Mouse (Mus musculus) intestine, postnatal 0 days (tissue): ENCODE measurements around the gene Fam98c. TPM values are rescaled to one million over a fixed set of nuclear protein-coding genes. Genes with fewer than 3 reads are reported as not detected.

Experiments used
- ATAC-seq: fragments of 200-750 bp; cut with Nextera tagmentation; 2 replicates; pipeline ENCODE4 v1.8.0; 2017; ENCODE audit warnings: mild to moderate bottlenecking, moderate TSS enrichment, moderate library complexity
- H3K27ac ChIP-seq: fragments of 300-500 bp; sonication (generic); 2 replicates; pipeline ENCODE4 v1.5.1; 2014; ENCODE audit warnings: mild to moderate bottlenecking, low read depth, low read length, moderate library complexity
- H3K27me3 ChIP-seq: fragments of 300-500 bp; sonication (generic); replicated peaks from 2 replicates; pipeline ENCODE4 v1.6.1; 2014; ENCODE audit warnings: low read length, mixed read lengths; ENCODE audit not compliant: control insufficient read depth, insufficient read depth
- H3K36me3 ChIP-seq: fragments of 300-500 bp; sonication (generic); 2 replicates; pipeline ENCODE4 v1.6.1; 2014; ENCODE audit warnings: mild to moderate bottlenecking, moderate library complexity; ENCODE audit not compliant: control insufficient read depth, insufficient read depth
- H3K4me1 ChIP-seq: fragments of 300-500 bp; sonication (generic); replicated peaks from 2 replicates; pipeline ENCODE4 v1.6.1; 2014; ENCODE audit warnings: antibody characterized with exemption, low read length, mixed read lengths; ENCODE audit not compliant: control insufficient read depth, insufficient read depth
- H3K4me2 ChIP-seq: fragments of 300-500 bp; sonication (generic); replicated peaks from 2 replicates; pipeline ENCODE4 v1.6.1; 2014; ENCODE audit warnings: low read depth, mild to moderate bottlenecking, moderate library complexity
- H3K4me3 ChIP-seq: fragments of 300-500 bp; sonication (generic); 2 replicates; pipeline ENCODE4 v1.5.1; 2014; ENCODE audit warnings: low read depth, low read length
- H3K9ac ChIP-seq: fragments of 300-500 bp; sonication (generic); 2 replicates; pipeline ENCODE4 v1.6.1; 2014; ENCODE audit warnings: mild to moderate bottlenecking, low read depth, low read length
- H3K9me3 ChIP-seq: fragments of 300-500 bp; sonication (generic); 2 replicates; pipeline ENCODE4 v1.6.1; 2016; ENCODE audit warnings: mixed run types; ENCODE audit not compliant: control insufficient read depth
- CTCF ChIP-seq: sonication (generic); IDR thresholded peaks from 2 replicates; pipeline ENCODE4 v1.5.1; 2016; ENCODE audit warnings: low read depth, mild to moderate bottlenecking, control low read depth, antibody characterized with exemption, moderate library complexity
- WGBS: fragments of 180-500 bp; shearing (Covaris S2); extraction: QIAGEN DNeasy Blood & Tissue Kit; methylation state at CpG from one replicate; pipeline ENCODE4 v1.1.7; 2014; 5-methylcytosine and 5-hydroxymethylcytosine counted together
- polyA plus RNA-seq: library from polyadenylated mRNA; unstranded; fragments of >200 nt; fragmentation: Nextera tagmentation; extraction: Ambion mirVana; gene quantifications from 2 replicates; pipeline ENCODE4 v1.2.1, GENCODE M21; 2015

Fam98c gene
- polyA plus RNA-seq, 1 experiment from 2014 or later, result 75.9 TPM

DNA sequence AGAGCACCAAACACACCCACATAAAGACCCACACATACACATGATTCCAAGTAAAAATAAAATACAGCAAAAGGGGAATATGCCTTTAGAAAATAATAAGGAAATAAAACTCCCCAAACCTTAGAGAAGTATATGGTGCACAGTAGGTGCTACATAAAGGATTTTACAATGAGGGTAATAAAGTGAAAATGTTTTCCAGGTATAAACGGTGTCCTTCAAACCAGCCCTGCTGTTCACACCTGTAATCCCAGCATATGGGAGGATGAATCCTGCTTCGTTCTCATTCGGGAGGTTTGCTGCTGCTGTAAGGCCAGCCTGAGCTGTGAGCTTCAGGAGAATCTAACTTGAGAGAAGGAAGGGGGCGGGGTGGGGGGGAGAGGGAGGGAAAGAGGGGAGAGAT, 21.8 kb downstream of the Fam98c start:
- Histone ChIP-seq H3K27me3 (no peaks in the 10 kb centered on the region; the same call in 1 of the 2 replicates), H3K9me3 (no peaks in the 10 kb centered on the region), H3K36me3 (no peaks in the 10 kb centered on the region), H3K9ac (no peak overlapping the region), H3K27ac (no peak overlapping the region), H3K4me3 (no peak overlapping the region), H3K4me2 (peak overlapping the region; percentile 44), H3K4me1 (no peaks in the 10 kb centered on the region)
- ATAC-seq, result no peak
- no peak for TF ChIP-seq CTCF
- WGBS, result 5% methylated on average over 4 of the region's 4 CpGs

GRCm38 (mm10) chr7:29128725-29129124, 27.3 kb downstream of the Fam98c start:
- no peak overlapping the region for H3K9ac ChIP-seq
- no peak overlapping the region for H3K4me2 ChIP-seq
- no peak overlapping the region for H3K4me3 ChIP-seq
- no peaks in the 10 kb centered on the region for H3K27me3 ChIP-seq
- H3K27ac ChIP-seq, result no peak overlapping the region
- no peak for ATAC-seq
- H3K9me3 ChIP-seq, result no peaks in the 10 kb centered on the region
- WGBS, result 88% methylated on average over 2 of the region's 2 CpGs
- TF ChIP-seq CTCF, result peak; percentile 84
- 0 out of 2 replicates have a peak, but pooled peaks cover 3% of the 10 kb centered on the region for H3K4me1 ChIP-seq
- H3K36me3 ChIP-seq, result no peaks in the 10 kb centered on the region

- Histone ChIP-seq H3K9me3 (no peaks in the 10 kb centered on the region), H3K9ac (no peak overlapping the region), H3K27ac (no peak overlapping the region), H3K27me3 (no peaks in the 10 kb centered on the region), H3K36me3 (no peaks in the 10 kb centered on the region), H3K4me1 (0 out of 2 replicates have a peak, but pooled peaks cover 3% of the 10 kb centered on the region), H3K4me3 (no peak overlapping the region), H3K4me2 (no peak overlapping the region)
- WGBS, result 10% methylated on average over 7 of the region's 7 CpGs
- TF ChIP-seq CTCF, result peak; percentile 81
- ATAC-seq, result peak; percentile 50
Observed at GRCm38 (mm10) chr7:29126173-29126915, 29.7 kb downstream of the Fam98c start.

- Histone ChIP-seq H3K4me1 (0 out of 2 replicates have a peak, but pooled peaks cover 3% of the 10 kb centered on the region), H3K9ac (no peak within 1 kb of the TSS), H3K4me2 (peak within 1 kb of the TSS; percentile 61), H3K9me3 (no peaks in the 10 kb centered on the region), H3K27ac (no peak within 1 kb of the TSS), H3K36me3 (no peaks in the 10 kb centered on the region), H3K4me3 (peak within 1 kb of the TSS; percentile 31), H3K27me3 (no peaks in the 10 kb centered on the region)
- ATAC-seq, result peak; percentile 75
- TF ChIP-seq CTCF, result no peak
- 2% methylated on average over 16 of the region's 16 CpGs for WGBS
Observed at GRCm38 (mm10) chr7:29124970-29125369, 31.1 kb downstream of the Fam98c start, which contains the start of gene Ryr1. TSS of gene Ryr1 (minus strand) at chr7:29125179.

GRCm38 (mm10) chr7:29123531-29124358, 32.3 kb downstream of the Fam98c start:
- H3K4me3 ChIP-seq, result no peak overlapping the region
- H3K9ac ChIP-seq, result no peak overlapping the region
- peak overlapping the region; percentile 61 for H3K4me2 ChIP-seq
- 55% methylated on average over 5 of the region's 5 CpGs for WGBS
- H3K9me3 ChIP-seq, result no peaks in the 10 kb centered on the region
- no peak for ATAC-seq
- TF ChIP-seq CTCF, result no peak
- no peaks in the 10 kb centered on the region for H3K36me3 ChIP-seq
- 0 out of 2 replicates have a peak, but pooled peaks cover 3% of the 10 kb centered on the region for H3K4me1 ChIP-seq
- no peaks in the 10 kb centered on the region for H3K27me3 ChIP-seq
- H3K27ac ChIP-seq, result no peak overlapping the region

GRCm38 (mm10) chr7:29122821-29123220, 33.2 kb downstream of the Fam98c start:
- H3K4me2 ChIP-seq, result no peak overlapping the region
- H3K4me3 ChIP-seq, result no peak overlapping the region
- no peak overlapping the region for H3K9ac ChIP-seq
- 0 out of 2 replicates have a peak, but pooled peaks cover 3% of the 10 kb centered on the region for H3K4me1 ChIP-seq
- H3K36me3 ChIP-seq, result no peaks in the 10 kb centered on the region
- 85% methylated on average over 9 of the region's 9 CpGs for whole genome bisulfite sequencing
- no peak overlapping the region for H3K27ac ChIP-seq
- H3K9me3 ChIP-seq, result no peaks in the 10 kb centered on the region
- no peaks in the 10 kb centered on the region for H3K27me3 ChIP-seq
- TF ChIP-seq CTCF, result no peak
- no peak for ATAC-seq
